Mouse (Mus musculus) heart, embryonic 16.5 days (tissue): ENCODE results near the gene Klrb1. TPM values are rescaled to one million over a fixed set of nuclear protein-coding genes. Genes with fewer than 3 reads are reported as not detected.
"Not testable (repeated sequence)": the region's sequence is repeated elsewhere in the genome, so short reads cannot be mapped to it uniquely, and the experiment has no call there.

Experiments used
- ATAC-seq: fragments of 200-750 bp; cut with Nextera tagmentation; replicated peaks from 2 replicates; pipeline ENCODE4 v1.8.0; 2017; ENCODE audit warnings: moderate number of reproducible peaks; ENCODE audit not compliant: insufficient read depth, low FRiP score; ENCODE audit errors: extremely low read depth
- H3K27ac ChIP-seq: fragments of 300-500 bp; sonication (generic); 2 replicates; pipeline ENCODE4 v1.5.1; 2014; ENCODE audit warnings: mild to moderate bottlenecking, low read length, control low read depth, moderate library complexity
- H3K27me3 ChIP-seq: fragments of 300-500 bp; sonication (generic); 2 replicates; pipeline ENCODE4 v1.6.1; 2014; ENCODE audit warnings: low read length, mixed read lengths; ENCODE audit not compliant: control insufficient read depth, insufficient read depth
- H3K36me3 ChIP-seq: fragments of 300-500 bp; sonication (generic); 2 replicates; pipeline ENCODE4 v1.6.1; 2014; ENCODE audit not compliant: control insufficient read depth, insufficient read depth
- H3K4me1 ChIP-seq: fragments of 300-500 bp; sonication (generic); 2 replicates; pipeline ENCODE4 v1.6.1; 2014; ENCODE audit warnings: low read length, mixed read lengths; ENCODE audit not compliant: control insufficient read depth, insufficient read depth
- H3K4me2 ChIP-seq: fragments of 300-500 bp; sonication (generic); 2 replicates; pipeline ENCODE4 v1.6.1; 2014; ENCODE audit warnings: low read depth, mild to moderate bottlenecking, control low read depth, low read length
- H3K4me3 ChIP-seq: fragments of 300-500 bp; sonication (generic); 2 replicates; pipeline ENCODE4 v1.5.1; 2014; ENCODE audit warnings: mild to moderate bottlenecking, control low read depth, low read length
- H3K9ac ChIP-seq: fragments of 300-500 bp; sonication (generic); 2 replicates; pipeline ENCODE4 v1.6.1; 2014; ENCODE audit warnings: low read length, control low read depth
- H3K9me3 ChIP-seq: fragments of 300-500 bp; sonication (generic); replicated peaks from 2 replicates; pipeline ENCODE4 v1.6.1; 2016; ENCODE audit warnings: low read length; ENCODE audit not compliant: control insufficient read depth
- WGBS: fragments of 180-500 bp; shearing (Covaris S2); extraction: QIAGEN DNeasy Blood & Tissue Kit; methylation state at CpG from one replicate; pipeline ENCODE4 v1.1.7; 2014; 5-methylcytosine and 5-hydroxymethylcytosine counted together
- polyA plus RNA-seq: library from polyadenylated mRNA; unstranded; fragments of >200 nt; fragmentation: Nextera tagmentation; extraction: Ambion mirVana; gene quantifications from 2 replicates; pipeline ENCODE4 v1.2.1, GENCODE M21; 2015

Gene Klrb1
- polyA plus RNA-seq, 1 experiment from 2014 or later: not detected

DNA sequence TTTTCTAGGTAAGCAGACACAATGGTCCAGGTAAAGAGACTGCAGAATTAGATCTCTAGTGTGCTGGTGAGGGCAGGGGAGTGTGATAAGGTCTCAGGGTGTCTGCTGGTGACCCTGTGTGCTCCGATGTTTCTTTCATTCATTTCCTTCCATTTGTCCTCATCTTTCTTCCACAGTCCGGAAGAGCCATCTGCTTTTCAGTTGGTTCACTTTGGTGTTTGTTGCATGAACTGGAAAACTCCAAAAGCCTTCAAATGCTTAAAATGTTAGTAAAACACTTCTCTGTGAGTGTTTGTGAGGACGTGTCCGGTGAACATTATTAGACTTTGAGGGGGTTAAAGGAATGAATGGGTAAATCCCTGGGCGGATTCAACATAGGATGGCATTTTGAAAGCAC lies 38.3 kb upstream of the Klrb1 start:
- no peak for ATAC-seq
- no peaks in the 10 kb centered on the region for H3K9me3 ChIP-seq
- H3K4me3 ChIP-seq: peak overlapping the region; percentile 83
- H3K27me3 ChIP-seq: no peaks in the 10 kb centered on the region
- no peaks in the 10 kb centered on the region for H3K36me3 ChIP-seq
- no peak overlapping the region for H3K27ac ChIP-seq
- 46% methylated on average over 5 of the region's 5 CpGs for WGBS
- H3K4me2 ChIP-seq: peak overlapping the region; percentile 55
- H3K4me1 ChIP-seq: peaks cover 3% of the 10 kb centered on the region
- peak overlapping the region; percentile 53 for H3K9ac ChIP-seq

- H3K4me3 ChIP-seq: peak overlapping the region; percentile 83
- not testable (repeated sequence) for H3K4me1 ChIP-seq, H3K9me3 ChIP-seq, H3K27me3 ChIP-seq, H3K36me3 ChIP-seq
- H3K9ac ChIP-seq: peak overlapping the region; percentile 79
- under 1% methylated on average over 44 of the region's 44 CpGs for WGBS
- ATAC-seq: peak; percentile 59
- H3K27ac ChIP-seq: peak overlapping the region; percentile 78
- H3K4me2 ChIP-seq: peak overlapping the region; percentile 55
Observed at GRCm38 (mm10) chr6:128760416-128761143, 37.7 kb upstream of the Klrb1 start.

DNA sequence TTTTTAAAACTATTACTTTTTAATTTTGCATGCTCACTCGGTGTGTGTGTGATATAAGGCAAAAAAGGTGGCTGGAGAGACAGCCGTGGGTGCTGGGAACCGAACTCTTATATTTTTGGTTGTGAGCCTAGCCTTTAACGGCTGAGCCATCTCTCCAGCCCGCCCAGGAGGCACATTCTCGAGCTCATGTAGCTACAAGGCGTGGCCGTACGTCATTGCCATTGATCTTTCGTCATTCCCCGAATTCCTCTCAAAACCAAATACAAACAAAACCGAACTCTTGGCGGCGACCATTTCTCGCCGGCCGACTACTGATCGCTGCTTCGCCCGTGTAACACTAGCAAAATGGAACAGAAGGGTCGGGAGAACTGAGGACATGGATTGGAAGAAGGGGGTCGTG lies 37.2 kb upstream of the Klrb1 start:
- H3K36me3 ChIP-seq, H3K4me1 ChIP-seq, H3K27me3 ChIP-seq, H3K9me3 ChIP-seq: not testable (repeated sequence)
- peak; percentile 18; the same call in 1 of the 2 replicates for ATAC-seq
- Histone ChIP-seq H3K27ac (peak overlapping the region; percentile 78), H3K4me2 (peak overlapping the region; percentile 53), H3K9ac (peak overlapping the region; percentile 79), H3K4me3 (peak overlapping the region; percentile 83)
- WGBS: under 1% methylated on average over 22 of the region's 22 CpGs

DNA sequence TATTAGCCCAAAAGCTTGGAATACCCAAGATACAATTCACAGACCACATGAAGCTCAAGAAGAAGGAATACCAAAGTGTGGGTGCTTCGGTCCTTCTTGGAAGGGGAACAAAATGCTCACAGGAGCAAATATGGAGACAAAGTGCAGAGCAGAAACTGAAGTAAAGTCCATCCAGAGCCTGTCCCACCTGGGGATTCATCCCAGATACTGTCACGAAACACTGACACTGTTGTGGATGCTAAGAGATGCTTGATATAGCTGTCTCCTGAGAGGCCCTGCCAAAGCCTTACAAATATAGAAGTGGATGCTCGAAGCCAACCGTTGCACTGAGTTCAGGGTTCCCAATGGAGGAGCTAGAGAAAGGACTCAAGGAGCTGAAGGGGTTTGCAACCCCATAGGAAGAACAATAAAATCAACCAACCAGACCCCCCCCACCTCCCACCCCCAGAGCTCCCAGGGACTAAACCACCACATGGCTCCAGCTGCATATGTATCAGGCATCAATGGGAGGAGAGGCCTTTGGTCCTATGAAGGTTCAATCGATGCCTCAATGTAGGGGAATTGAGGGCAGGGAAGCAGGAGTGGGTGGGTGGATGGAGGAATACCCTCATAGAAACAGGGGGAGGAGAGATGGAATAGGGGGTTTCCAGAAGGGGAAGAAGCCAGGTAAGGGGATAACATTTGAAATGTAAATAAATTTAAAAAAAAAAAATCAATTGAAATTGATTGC lies 36.5 kb upstream of the Klrb1 start:
- WGBS: 74% methylated on average over 5 of the region's 5 CpGs
- H3K36me3 ChIP-seq: no peaks in the 10 kb centered on the region
- no peak overlapping the region for H3K27ac ChIP-seq
- H3K27me3 ChIP-seq: no peaks in the 10 kb centered on the region
- H3K4me3 ChIP-seq: no peak overlapping the region
- H3K9ac ChIP-seq: no peak overlapping the region
- ATAC-seq: no peak
- peaks cover 3% of the 10 kb centered on the region for H3K4me1 ChIP-seq
- H3K4me2 ChIP-seq: peak overlapping the region; percentile 28; the same call in 1 of the 2 replicates
- H3K9me3 ChIP-seq: no peaks in the 10 kb centered on the region

GRCm38 (mm10) chr6:128755402-128755763 lies 32.5 kb upstream of the Klrb1 start:
- not testable (repeated sequence) for H3K27ac ChIP-seq, H3K4me2 ChIP-seq, H3K9me3 ChIP-seq, H3K27me3 ChIP-seq, H3K9ac ChIP-seq, H3K4me3 ChIP-seq, ATAC-seq, H3K36me3 ChIP-seq, H3K4me1 ChIP-seq
- 42% methylated on average over 4 of the region's 4 CpGs for WGBS

DNA sequence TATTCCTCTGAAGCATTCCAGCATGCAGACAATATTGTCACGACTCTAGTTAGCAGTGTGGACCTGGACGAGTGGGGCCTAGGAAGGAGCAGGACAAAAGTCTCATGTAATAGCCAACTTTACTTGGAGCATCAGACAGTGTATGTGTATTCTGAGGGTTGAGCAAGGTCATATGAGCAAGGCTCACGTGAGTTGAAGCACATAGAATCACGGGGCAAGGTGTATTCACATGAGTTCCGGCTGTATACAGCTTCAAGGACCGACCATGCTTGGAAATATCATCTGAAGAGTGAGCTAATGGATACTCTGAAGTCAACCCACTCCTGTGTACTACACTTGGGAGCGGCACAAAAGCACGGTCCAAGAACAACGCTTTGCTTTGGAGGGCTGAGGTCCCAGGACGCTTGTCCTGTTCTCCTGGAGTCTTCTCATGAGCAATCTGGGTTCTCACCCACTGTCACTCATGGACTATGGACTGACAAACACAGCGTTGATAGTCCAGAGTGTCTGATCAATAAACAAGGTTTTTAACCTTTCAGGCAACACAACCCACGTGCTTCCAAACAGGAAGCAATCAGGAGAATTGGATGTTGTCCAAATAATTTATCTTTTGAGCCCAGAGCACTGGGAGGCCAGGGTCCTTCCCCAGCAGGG lies 32.0 kb upstream of the Klrb1 start:
- H3K9ac ChIP-seq, H3K4me1 ChIP-seq, ATAC-seq, H3K36me3 ChIP-seq, H3K27ac ChIP-seq, H3K27me3 ChIP-seq, H3K9me3 ChIP-seq: not testable (repeated sequence)
- peak overlapping the region; percentile 45 for H3K4me2 ChIP-seq
- 63% methylated on average over 12 of the region's 12 CpGs for WGBS
- peak overlapping the region; percentile 16; the same call in 1 of the 2 replicates for H3K4me3 ChIP-seq

GRCm38 (mm10) chr6:128754265-128754664 lies 31.4 kb upstream of the Klrb1 start:
- Histone ChIP-seq H3K4me3 (peak overlapping the region; percentile 16), H3K27ac (peak overlapping the region; percentile 52), H3K4me2 (peak overlapping the region; percentile 45)
- not testable (repeated sequence) for H3K9ac ChIP-seq, H3K4me1 ChIP-seq, H3K36me3 ChIP-seq, H3K9me3 ChIP-seq, H3K27me3 ChIP-seq
- ATAC-seq: peak; percentile 74
- 24% methylated on average over 10 of the region's 10 CpGs for WGBS

DNA sequence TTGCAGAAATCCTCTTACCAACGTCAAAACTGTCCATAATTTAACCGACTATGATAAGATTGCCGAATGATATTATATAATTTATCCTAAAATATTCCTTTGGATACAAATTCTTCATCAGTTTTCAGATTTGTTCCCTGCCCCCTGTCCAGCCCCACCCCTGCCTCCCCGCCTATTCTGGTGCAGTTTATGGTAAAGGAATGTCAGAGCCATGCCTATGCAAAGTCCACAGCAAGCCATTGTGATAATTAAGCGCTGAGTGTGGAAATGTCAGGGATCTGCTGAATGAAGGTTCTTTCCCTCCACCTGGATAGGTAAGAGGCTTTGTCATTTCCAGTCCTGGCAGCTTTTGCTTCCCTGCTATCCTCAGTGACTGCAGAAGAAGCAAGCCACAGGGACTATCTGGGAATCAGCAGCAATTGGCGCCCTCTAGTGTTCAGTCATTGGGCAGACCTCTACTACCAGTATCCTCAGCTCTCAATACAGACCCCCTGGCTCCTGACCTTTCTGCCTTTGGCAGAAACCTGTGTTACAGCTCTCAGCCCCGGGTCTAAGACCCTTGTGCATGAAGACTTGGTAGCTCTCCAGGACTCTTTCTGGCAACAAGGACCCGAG lies 30.9 kb upstream of the Klrb1 start:
- H3K27me3 ChIP-seq, H3K9me3 ChIP-seq, H3K9ac ChIP-seq, H3K27ac ChIP-seq, H3K4me1 ChIP-seq, H3K36me3 ChIP-seq: not testable (repeated sequence)
- peak overlapping the region; percentile 16 for H3K4me3 ChIP-seq
- ATAC-seq: peak; percentile 87
- WGBS: 32% methylated on average over 8 of the region's 8 CpGs
- peak overlapping the region; percentile 45 for H3K4me2 ChIP-seq

DNA sequence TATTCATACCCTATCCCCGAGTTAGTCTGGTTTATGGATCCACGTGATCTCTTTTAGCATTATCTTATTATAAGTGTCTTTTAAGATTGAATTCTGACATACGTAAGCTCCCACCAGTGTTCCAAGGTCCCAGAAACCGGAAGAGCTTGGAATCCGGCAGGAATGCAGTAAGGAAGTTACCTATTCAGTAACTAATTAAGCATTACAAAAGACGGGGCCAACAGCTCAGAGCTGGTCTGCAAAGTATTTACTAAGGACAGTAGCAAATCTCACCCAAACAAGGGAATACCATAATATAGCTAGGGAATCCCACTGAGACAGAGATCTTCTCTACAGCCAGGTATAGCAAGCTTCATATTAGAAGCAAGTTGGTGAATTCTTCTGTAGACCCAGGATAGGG lies 24.1 kb upstream of the Klrb1 start:
- WGBS: 78% methylated on average over 6 of the region's 6 CpGs
- H3K36me3 ChIP-seq, ATAC-seq, H3K27me3 ChIP-seq, H3K4me3 ChIP-seq, H3K4me2 ChIP-seq, H3K4me1 ChIP-seq, H3K9ac ChIP-seq, H3K27ac ChIP-seq, H3K9me3 ChIP-seq: not testable (repeated sequence)
